Mouse (Mus musculus): Measurements from ENCODE around the gene Rpl41.

- TF ChIP-seq CTCF (IDR thresholded peaks at IDR 0.05; ENCODE audit: low read depth) (no peak), EP300 (IDR thresholded peaks at IDR 0.05; ENCODE audit: low read depth) (no peak)
These were observed 16.2 kb upstream of the Rpl41 start for GRCm38 (mm10) chr10:128565206-128565787.

All from liver, postnatal 0 days (tissue).